Mouse (Mus musculus) limb, embryonic 15.5 days (tissue): ENCODE data around the gene Znrf1. TPM values are rescaled to one million over a fixed set of nuclear protein-coding genes. Genes with fewer than 3 reads are reported as not detected.

ENCODE experiments used
- ATAC-seq: fragments of 200-750 bp; cut with Nextera tagmentation; 2 replicates; pipeline ENCODE4 v1.8.0; 2017; ENCODE audit warnings: low read depth, moderate TSS enrichment; ENCODE audit not compliant: insufficient number of reproducible peaks, low FRiP score, low TSS enrichment
- H3K27ac ChIP-seq: fragments of 300-500 bp; sonication (generic); 2 replicates; pipeline ENCODE4 v1.5.1; 2015; ENCODE audit warnings: moderate library complexity, mild to moderate bottlenecking, inconsistent platforms
- H3K27me3 ChIP-seq: fragments of 300-500 bp; sonication (generic); 2 replicates; pipeline ENCODE4 v1.6.1; 2015; ENCODE audit warnings: inconsistent platforms
- H3K36me3 ChIP-seq: fragments of 300-500 bp; sonication (generic); 2 replicates; pipeline ENCODE4 v1.6.1; 2015; ENCODE audit warnings: inconsistent platforms
- H3K4me1 ChIP-seq: fragments of 300-500 bp; sonication (generic); 2 replicates; pipeline ENCODE4 v1.6.1; 2015; ENCODE audit warnings: inconsistent platforms
- H3K4me2 ChIP-seq: fragments of 300-500 bp; sonication (generic); 2 replicates; pipeline ENCODE4 v1.6.1; 2015; ENCODE audit warnings: mild to moderate bottlenecking, inconsistent platforms
- H3K4me3 ChIP-seq: fragments of 300-500 bp; sonication (generic); 2 replicates; pipeline ENCODE4 v1.5.1; 2015; ENCODE audit warnings: mild to moderate bottlenecking, inconsistent platforms
- H3K9ac ChIP-seq: fragments of 300-500 bp; sonication (generic); 2 replicates; pipeline ENCODE4 v1.6.1; 2015; ENCODE audit warnings: inconsistent platforms
- H3K9me3 ChIP-seq: fragments of 300-500 bp; sonication (generic); 2 replicates; pipeline ENCODE4 v1.6.1; 2016; ENCODE audit warnings: inconsistent platforms
- WGBS: fragments of 180-500 bp; shearing (Covaris S2); methylation state at CpG from one replicate; pipeline ENCODE4 v1.1.7; 2015; 5-methylcytosine and 5-hydroxymethylcytosine counted together
- polyA plus RNA-seq: library from polyadenylated mRNA; unstranded; fragments of >200 nt; fragmentation: Nextera tagmentation; extraction: Ambion mirVana; gene quantifications from 2 replicates; pipeline ENCODE4 v1.2.1, GENCODE M21; 2015

Znrf1 gene
- polyA plus RNA-seq, 1 experiment from 2014 or later: 28.4 TPM

- WGBS: 79% methylated on average over 4 of the region's 4 CpGs
- H3K9ac ChIP-seq: no peak overlapping the region
- no peaks in the 10 kb centered on the region for H3K27me3 ChIP-seq
- H3K36me3 ChIP-seq: no peaks in the 10 kb centered on the region
- no peak for ATAC-seq
- H3K4me3 ChIP-seq: no peak overlapping the region
- no peaks in the 10 kb centered on the region for H3K9me3 ChIP-seq
- no peak overlapping the region for H3K4me2 ChIP-seq
- no peak overlapping the region for H3K27ac ChIP-seq
- peaks cover 22% of the 10 kb centered on the region for H3K4me1 ChIP-seq
Measured at GRCm38 (mm10) chr8:111561824-111562223, 25.9 kb downstream of the Znrf1 start.

DNA sequence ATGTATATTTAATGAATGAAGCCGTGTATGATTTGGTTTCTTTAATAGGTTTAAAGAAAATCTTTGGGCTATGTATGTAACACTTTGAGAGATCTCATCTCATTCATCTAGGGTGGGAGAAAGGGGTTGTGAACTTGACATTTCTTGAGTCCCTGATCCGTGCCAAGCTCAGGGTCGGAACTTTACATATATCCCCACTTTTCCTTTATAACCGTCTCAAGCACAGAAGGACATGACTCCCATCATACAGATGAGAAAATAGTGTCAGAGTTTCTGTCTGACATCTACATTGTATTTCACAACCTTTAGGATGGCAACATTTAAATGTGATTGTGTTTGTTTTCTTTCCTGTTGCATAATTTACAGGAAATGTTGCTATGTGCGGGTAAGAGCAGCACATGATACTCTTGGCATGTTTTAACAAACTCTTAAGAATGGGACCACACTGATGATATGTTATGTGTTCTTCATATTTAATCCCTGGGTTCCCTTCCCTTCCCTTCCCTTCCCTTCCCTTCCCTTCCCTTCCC, 26.4 kb downstream of the Znrf1 start:
- no peaks in the 10 kb centered on the region for H3K27me3 ChIP-seq
- no peaks in the 10 kb centered on the region for H3K36me3 ChIP-seq
- H3K9me3 ChIP-seq: no peaks in the 10 kb centered on the region
- H3K27ac ChIP-seq: no peak overlapping the region
- H3K4me2 ChIP-seq: no peak overlapping the region
- no peak for ATAC-seq
- H3K4me3 ChIP-seq: no peak overlapping the region
- WGBS: 87% methylated on average over 5 of the region's 5 CpGs
- H3K9ac ChIP-seq: no peak overlapping the region
- peaks cover 18% of the 10 kb centered on the region for H3K4me1 ChIP-seq

GRCm38 (mm10) chr8:111563075-111563474, 27.2 kb downstream of the Znrf1 start:
- Histone ChIP-seq H3K36me3 (no peaks in the 10 kb centered on the region), H3K4me3 (no peak overlapping the region), H3K9ac (no peak overlapping the region), H3K4me1 (peaks cover 23% of the 10 kb centered on the region), H3K4me2 (no peak overlapping the region), H3K27ac (no peak overlapping the region), H3K27me3 (no peaks in the 10 kb centered on the region), H3K9me3 (no peaks in the 10 kb centered on the region)
- ATAC-seq: no peak
- WGBS: 93% methylated on average over 5 of the region's 5 CpGs

GRCm38 (mm10) chr8:111563687-111564086, 27.8 kb downstream of the Znrf1 start:
- no peak overlapping the region for H3K27ac ChIP-seq
- H3K9ac ChIP-seq: no peak overlapping the region
- no peak overlapping the region for H3K4me2 ChIP-seq
- H3K4me1 ChIP-seq: peaks cover 26% of the 10 kb centered on the region
- H3K36me3 ChIP-seq: no peaks in the 10 kb centered on the region
- H3K27me3 ChIP-seq: no peaks in the 10 kb centered on the region
- H3K4me3 ChIP-seq: no peak overlapping the region
- no peaks in the 10 kb centered on the region for H3K9me3 ChIP-seq
- WGBS: 87% methylated on average over 4 of the region's 4 CpGs
- no peak for ATAC-seq

GRCm38 (mm10) chr8:111564093-111564492, 28.2 kb downstream of the Znrf1 start:
- H3K4me3 ChIP-seq: no peak overlapping the region
- H3K27ac ChIP-seq: no peak overlapping the region
- H3K9me3 ChIP-seq: no peaks in the 10 kb centered on the region
- peaks cover 24% of the 10 kb centered on the region for H3K4me1 ChIP-seq
- no peak overlapping the region for H3K4me2 ChIP-seq
- no peaks in the 10 kb centered on the region for H3K36me3 ChIP-seq
- H3K9ac ChIP-seq: no peak overlapping the region
- ATAC-seq: no peak
- H3K27me3 ChIP-seq: no peaks in the 10 kb centered on the region
- 83% methylated on average over 2 of the region's 2 CpGs for WGBS

GRCm38 (mm10) chr8:111565784-111566191, 29.9 kb downstream of the Znrf1 start:
- H3K9ac ChIP-seq: no peak overlapping the region
- ATAC-seq: no peak
- H3K9me3 ChIP-seq: no peaks in the 10 kb centered on the region
- WGBS: 28% methylated on average over 5 of the region's 5 CpGs
- no peaks in the 10 kb centered on the region for H3K36me3 ChIP-seq
- no peak overlapping the region for H3K4me3 ChIP-seq
- no peaks in the 10 kb centered on the region for H3K27me3 ChIP-seq
- no peak overlapping the region for H3K27ac ChIP-seq
- H3K4me1 ChIP-seq: peaks cover 24% of the 10 kb centered on the region
- H3K4me2 ChIP-seq: no peak overlapping the region

GRCm38 (mm10) chr8:111566326-111566725, 30.4 kb downstream of the Znrf1 start:
- Histone ChIP-seq H3K27me3 (no peaks in the 10 kb centered on the region), H3K27ac (no peak overlapping the region), H3K9me3 (no peaks in the 10 kb centered on the region), H3K4me1 (peaks cover 24% of the 10 kb centered on the region), H3K9ac (no peak overlapping the region), H3K36me3 (no peaks in the 10 kb centered on the region), H3K4me2 (no peak overlapping the region), H3K4me3 (no peak overlapping the region)
- no peak for ATAC-seq
- 54% methylated on average over 9 of the region's 9 CpGs for WGBS

- ATAC-seq: no peak
- H3K9me3 ChIP-seq: no peaks in the 10 kb centered on the region
- H3K4me1 ChIP-seq: peaks cover 27% of the 10 kb centered on the region
Measured at GRCm38 (mm10) chr8:111567571-111567970, 31.7 kb downstream of the Znrf1 start.

DNA sequence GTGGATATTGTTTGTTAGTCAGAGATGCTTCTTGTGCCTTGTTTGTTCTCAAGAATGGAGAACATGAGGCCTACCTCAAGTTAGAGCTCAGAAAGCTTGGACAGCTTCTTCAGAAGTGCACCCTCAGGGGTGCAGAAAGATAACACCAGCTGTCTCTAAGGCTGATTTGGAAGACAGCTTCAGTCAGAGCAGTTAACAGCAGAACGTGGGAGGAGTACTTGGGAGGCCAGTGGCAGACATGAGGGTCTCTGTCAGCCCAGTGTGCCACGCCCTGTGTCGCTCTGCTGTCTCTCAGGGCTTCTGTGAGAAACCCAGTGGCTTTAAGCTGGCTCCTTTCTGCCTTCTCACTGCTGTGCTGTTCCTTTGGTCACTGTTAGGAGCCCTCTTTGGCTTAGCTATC, 32.1 kb downstream of the Znrf1 start:
- H3K4me1 ChIP-seq: peaks cover 27% of the 10 kb centered on the region
- 50% methylated on average over 3 of the region's 3 CpGs for WGBS
- H3K4me2 ChIP-seq: no peak overlapping the region
- no peaks in the 10 kb centered on the region for H3K36me3 ChIP-seq
- no peak for ATAC-seq
- H3K9me3 ChIP-seq: no peaks in the 10 kb centered on the region
- H3K27me3 ChIP-seq: no peaks in the 10 kb centered on the region
- H3K4me3 ChIP-seq: no peak overlapping the region
- H3K27ac ChIP-seq: no peak overlapping the region
- no peak overlapping the region for H3K9ac ChIP-seq

More at GRCm38 (mm10) chr8:111567571-111567970, 31.7 kb downstream of the Znrf1 start:
- no peaks in the 10 kb centered on the region for H3K36me3 ChIP-seq
- no peak overlapping the region for H3K4me2 ChIP-seq
- no peaks in the 10 kb centered on the region for H3K27me3 ChIP-seq
- H3K9ac ChIP-seq: no peak overlapping the region
- no peak overlapping the region for H3K27ac ChIP-seq
- H3K4me3 ChIP-seq: no peak overlapping the region
- 64% methylated on average over 3 of the region's 3 CpGs for WGBS

DNA sequence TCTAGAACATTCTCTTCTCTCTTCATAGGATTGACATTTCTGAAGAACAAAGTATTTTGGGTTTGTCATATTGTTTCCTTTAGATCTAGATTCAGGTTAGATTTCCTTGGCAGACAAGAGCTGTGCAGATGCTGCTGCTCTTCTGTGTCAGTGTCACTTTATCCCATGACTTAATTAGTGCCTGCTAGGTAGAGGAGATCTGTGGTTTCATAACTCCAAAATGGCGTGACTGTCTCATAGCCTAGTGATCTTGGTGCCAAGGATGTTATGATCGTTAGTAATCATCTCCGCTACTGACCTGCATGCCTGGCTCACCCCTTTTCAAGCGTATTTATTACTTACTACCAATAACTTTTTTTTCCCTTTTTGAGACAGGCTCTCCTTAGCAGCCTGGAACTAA, 34.0 kb downstream of the Znrf1 start:
- WGBS: 77% methylated on average over 4 of the region's 4 CpGs
- no peak for ATAC-seq
- peaks cover 36% of the 10 kb centered on the region for H3K4me1 ChIP-seq

GRCm38 (mm10) chr8:111570432-111570831, 34.5 kb downstream of the Znrf1 start:
- H3K9ac ChIP-seq: no peak overlapping the region
- H3K36me3 ChIP-seq: no peaks in the 10 kb centered on the region
- no peak for ATAC-seq
- WGBS: 82% methylated on average over 2 of the region's 2 CpGs
- no peak overlapping the region for H3K27ac ChIP-seq
- H3K9me3 ChIP-seq: no peaks in the 10 kb centered on the region
- no peak overlapping the region for H3K4me3 ChIP-seq
- no peaks in the 10 kb centered on the region for H3K27me3 ChIP-seq
- no peak overlapping the region for H3K4me2 ChIP-seq
- H3K4me1 ChIP-seq: peaks cover 35% of the 10 kb centered on the region

More for the DNA sequence above, 34.0 kb downstream of the Znrf1 start:
- no peaks in the 10 kb centered on the region for H3K27me3 ChIP-seq
- no peaks in the 10 kb centered on the region for H3K9me3 ChIP-seq
- no peak overlapping the region for H3K4me3 ChIP-seq
- H3K9ac ChIP-seq: no peak overlapping the region
- no peak overlapping the region for H3K27ac ChIP-seq
- no peaks in the 10 kb centered on the region for H3K36me3 ChIP-seq
- H3K4me2 ChIP-seq: no peak overlapping the region

- no peaks in the 10 kb centered on the region for H3K36me3 ChIP-seq
- no peak overlapping the region for H3K4me2 ChIP-seq
- H3K27ac ChIP-seq: no peak overlapping the region
- 53% methylated on average over 10 of the region's 10 CpGs for WGBS
- no peak for ATAC-seq
- no peaks in the 10 kb centered on the region for H3K9me3 ChIP-seq
- no peaks in the 10 kb centered on the region for H3K27me3 ChIP-seq
- peaks cover 25% of the 10 kb centered on the region; the same call in 1 of the 2 replicates for H3K4me1 ChIP-seq
- H3K4me3 ChIP-seq: no peak overlapping the region
- no peak overlapping the region for H3K9ac ChIP-seq
Measured at GRCm38 (mm10) chr8:111571661-111572060, 35.8 kb downstream of the Znrf1 start.

DNA sequence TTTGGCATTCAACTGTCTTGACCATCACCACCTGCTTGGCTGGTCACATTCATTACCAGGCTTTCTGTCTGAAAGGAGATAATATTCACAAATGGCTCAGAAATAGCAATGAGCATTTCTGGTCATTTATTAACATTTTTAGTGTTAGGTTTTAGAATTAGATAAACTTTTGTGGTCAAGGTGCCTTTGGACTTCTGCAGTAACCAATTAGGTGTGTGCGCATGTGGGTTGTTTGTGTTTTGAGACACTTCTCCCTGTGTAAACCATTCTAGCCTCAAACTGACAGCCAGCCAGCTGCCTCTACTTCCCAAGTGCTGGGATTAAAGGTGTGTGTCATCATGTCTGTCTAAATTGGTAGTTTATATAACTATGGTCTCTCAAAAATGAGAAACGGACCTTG, 36.5 kb downstream of the Znrf1 start:
- no peak for ATAC-seq
- Histone ChIP-seq H3K4me3 (no peak overlapping the region), H3K4me2 (no peak overlapping the region), H3K4me1 (peaks cover 23% of the 10 kb centered on the region; the same call in 1 of the 2 replicates), H3K27ac (no peak overlapping the region), H3K27me3 (no peaks in the 10 kb centered on the region), H3K9me3 (no peaks in the 10 kb centered on the region), H3K36me3 (no peaks in the 10 kb centered on the region), H3K9ac (no peak overlapping the region)
- WGBS: 80% methylated on average over 2 of the region's 2 CpGs
